Mouse (Mus musculus): ENCODE measurements at regions not wholly inside any gene's neighbourhood (a gene's known extent, or its start where the extent isn't known, plus 50 kb on each side); places are given as distances from the start of the nearest gene placed in this dataset.

DNA sequence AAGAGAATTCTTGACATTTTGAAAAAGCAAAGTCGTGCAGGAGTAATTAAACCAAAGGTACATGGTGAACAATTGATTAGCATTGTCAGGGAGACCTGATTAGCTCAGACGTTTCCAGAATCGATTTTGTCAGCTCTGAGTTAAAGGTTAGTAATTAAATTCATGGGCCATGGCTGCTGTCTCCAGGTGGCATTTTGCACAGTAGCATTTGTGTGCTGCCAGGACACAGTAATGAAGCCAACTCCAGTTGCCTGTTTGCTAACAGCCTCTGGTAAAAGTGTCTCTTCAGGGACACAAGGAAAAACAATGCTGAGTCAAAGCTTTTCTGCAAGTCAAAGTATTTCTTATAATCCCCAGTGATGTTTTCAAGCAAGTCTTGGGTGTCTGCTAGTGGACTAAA is 113.3 kb upstream of the Kbtbd8 start:
- 26% methylated on average over 3 of the region's 3 CpGs for whole genome bisulfite sequencing
- H3K9ac ChIP-seq (replicated peaks; ENCODE audit: low read length), result no peak overlapping the region
- no peaks in the 10 kb centered on the region for H3K9me3 ChIP-seq (ENCODE audit: low read length)
- H3K27ac ChIP-seq (ENCODE audit: low read length), result no peak overlapping the region
- no peak for ATAC-seq (ENCODE audit: low FRiP score, low TSS enrichment)
- H3K4me3 ChIP-seq (ENCODE audit: low read length), result no peak overlapping the region
- no peaks in the 10 kb centered on the region for H3K36me3 ChIP-seq (ENCODE audit: insufficient read depth, low read length)
- H3K4me2 ChIP-seq (replicated peaks; ENCODE audit: low read depth, low read length), result no peak overlapping the region
- no peaks in the 10 kb centered on the region for H3K4me1 ChIP-seq (ENCODE audit: insufficient read depth, low read length)
- H3K27me3 ChIP-seq (ENCODE audit: insufficient read depth, low read length), result no peaks in the 10 kb centered on the region

DNA sequence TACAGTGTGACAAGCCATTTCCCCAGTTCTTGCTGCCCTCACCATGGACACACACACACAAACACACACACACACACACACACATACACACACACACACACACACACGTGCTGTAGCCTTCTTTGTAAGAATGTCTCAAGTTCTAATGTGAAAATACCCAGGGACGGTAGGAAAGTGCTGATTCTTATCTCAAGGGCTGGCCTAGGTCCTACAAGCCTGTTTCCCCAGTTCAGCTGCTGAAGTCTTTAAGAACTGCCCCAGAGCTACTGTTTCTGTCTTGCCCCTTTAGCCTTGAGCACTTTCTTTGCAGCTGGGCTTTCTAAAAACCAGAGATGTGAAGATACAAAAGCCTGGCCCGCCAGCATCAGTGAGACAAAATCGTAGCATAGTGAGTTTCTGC is 117.5 kb upstream of the Kbtbd8 start:
- Histone ChIP-seq H3K27ac (ENCODE audit: low read length) (no peak overlapping the region), H3K4me1 (ENCODE audit: insufficient read depth, low read length) (no peaks in the 10 kb centered on the region), H3K4me2 (replicated peaks; ENCODE audit: low read depth, low read length) (no peak overlapping the region), H3K27me3 (ENCODE audit: insufficient read depth, low read length) (no peaks in the 10 kb centered on the region), H3K36me3 (ENCODE audit: insufficient read depth, low read length) (no peaks in the 10 kb centered on the region), H3K9me3 (ENCODE audit: low read length) (no peaks in the 10 kb centered on the region), H3K9ac (replicated peaks; ENCODE audit: low read length) (no peak overlapping the region), H3K4me3 (ENCODE audit: low read length) (no peak overlapping the region)
- ATAC-seq (ENCODE audit: low FRiP score, low TSS enrichment), result no peak
- 63% methylated on average over 4 of the region's 4 CpGs for WGBS

DNA sequence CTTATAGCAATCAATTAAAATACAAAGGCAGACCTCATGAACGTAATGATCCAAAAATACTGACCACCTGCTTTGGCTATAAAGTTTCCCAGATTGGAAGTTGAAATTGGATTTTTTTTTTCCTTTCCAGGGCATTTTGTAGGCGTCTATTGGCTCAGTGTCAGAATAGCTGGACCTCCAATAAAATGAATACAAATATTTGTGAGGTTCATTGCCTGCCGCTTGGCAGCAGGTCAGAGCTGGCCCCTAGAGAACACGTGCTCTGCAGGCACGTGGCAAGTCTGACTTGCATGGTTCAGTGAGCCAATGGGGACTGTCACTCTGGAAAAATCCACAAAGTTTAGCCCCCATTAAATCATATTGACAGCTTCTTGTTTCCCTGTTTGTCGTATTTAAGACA is 118.0 kb upstream of the Kbtbd8 start:
- Histone ChIP-seq H3K27me3 (ENCODE audit: insufficient read depth, low read length) (no peaks in the 10 kb centered on the region), H3K4me1 (ENCODE audit: insufficient read depth, low read length) (no peaks in the 10 kb centered on the region), H3K9me3 (ENCODE audit: low read length) (no peaks in the 10 kb centered on the region), H3K9ac (replicated peaks; ENCODE audit: low read length) (no peak overlapping the region), H3K36me3 (ENCODE audit: insufficient read depth, low read length) (no peaks in the 10 kb centered on the region), H3K4me3 (ENCODE audit: low read length) (no peak overlapping the region), H3K27ac (ENCODE audit: low read length) (no peak overlapping the region), H3K4me2 (replicated peaks; ENCODE audit: low read depth, low read length) (no peak overlapping the region)
- WGBS, result 30% methylated on average over 6 of the region's 6 CpGs
- no peak for ATAC-seq (ENCODE audit: low FRiP score, low TSS enrichment)

DNA sequence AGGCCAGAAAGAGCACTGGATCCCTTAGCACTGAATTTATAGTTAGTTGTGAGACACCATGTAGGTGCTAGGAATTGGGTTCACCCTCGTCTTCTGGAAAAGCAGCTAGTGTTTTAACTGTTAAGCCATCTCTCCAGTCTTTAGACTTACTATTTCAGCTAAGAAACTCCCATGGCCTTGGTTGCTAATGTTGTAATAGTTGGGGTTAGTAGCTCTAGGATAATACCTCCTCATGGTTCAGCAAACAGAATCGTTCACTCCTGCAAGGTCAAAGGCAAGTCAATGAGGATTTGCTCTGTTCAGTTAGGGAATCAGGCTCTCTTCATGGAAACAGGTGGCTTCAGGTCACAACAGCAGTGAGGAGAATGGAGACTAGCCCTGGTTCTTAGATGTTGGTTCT is 118.7 kb upstream of the Kbtbd8 start:
- 72% methylated on average over 2 of the region's 2 CpGs for WGBS
- Histone ChIP-seq H3K27me3 (ENCODE audit: insufficient read depth, low read length) (no peaks in the 10 kb centered on the region), H3K9me3 (ENCODE audit: low read length) (no peaks in the 10 kb centered on the region), H3K4me2 (replicated peaks; ENCODE audit: low read depth, low read length) (no peak overlapping the region), H3K27ac (ENCODE audit: low read length) (no peak overlapping the region), H3K4me1 (ENCODE audit: insufficient read depth, low read length) (no peaks in the 10 kb centered on the region), H3K9ac (replicated peaks; ENCODE audit: low read length) (no peak overlapping the region), H3K36me3 (ENCODE audit: insufficient read depth, low read length) (no peaks in the 10 kb centered on the region), H3K4me3 (ENCODE audit: low read length) (no peak overlapping the region)
- no peak for ATAC-seq (ENCODE audit: low FRiP score, low TSS enrichment)

DNA sequence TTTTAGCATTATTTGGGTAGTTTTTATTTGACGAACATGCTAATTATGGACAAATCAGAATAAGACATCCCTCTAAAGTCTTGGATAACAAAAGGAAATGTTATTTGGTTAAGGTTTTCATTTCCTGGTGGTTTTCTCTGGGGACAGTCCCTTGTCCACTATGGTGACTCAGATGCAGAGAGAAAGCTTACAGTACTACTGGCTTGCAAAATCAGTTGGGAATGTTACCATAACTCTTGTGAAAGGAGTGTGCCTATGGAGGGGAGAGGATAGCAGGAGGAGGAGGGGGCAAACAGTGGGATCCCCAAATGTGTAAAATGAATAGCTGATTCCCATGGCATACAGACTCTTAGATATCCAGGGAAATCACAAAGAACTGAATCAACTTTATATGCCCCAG is 122.7 kb upstream of the Kbtbd8 start:
- no peak overlapping the region for H3K9ac ChIP-seq (replicated peaks; ENCODE audit: low read length)
- no peak for ATAC-seq (ENCODE audit: low FRiP score, low TSS enrichment)
- H3K4me2 ChIP-seq (replicated peaks; ENCODE audit: low read depth, low read length), result no peak overlapping the region
- no peaks in the 10 kb centered on the region for H3K27me3 ChIP-seq (ENCODE audit: insufficient read depth, low read length)
- no peak overlapping the region for H3K4me3 ChIP-seq (ENCODE audit: low read length)
- no peaks in the 10 kb centered on the region for H3K9me3 ChIP-seq (ENCODE audit: low read length)
- H3K36me3 ChIP-seq (ENCODE audit: insufficient read depth, low read length), result no peaks in the 10 kb centered on the region
- H3K27ac ChIP-seq (ENCODE audit: low read length), result no peak overlapping the region
- H3K4me1 ChIP-seq (ENCODE audit: insufficient read depth, low read length), result no peaks in the 10 kb centered on the region
- WGBS, result 85% methylated on average over 1 of the region's 1 CpGs

DNA sequence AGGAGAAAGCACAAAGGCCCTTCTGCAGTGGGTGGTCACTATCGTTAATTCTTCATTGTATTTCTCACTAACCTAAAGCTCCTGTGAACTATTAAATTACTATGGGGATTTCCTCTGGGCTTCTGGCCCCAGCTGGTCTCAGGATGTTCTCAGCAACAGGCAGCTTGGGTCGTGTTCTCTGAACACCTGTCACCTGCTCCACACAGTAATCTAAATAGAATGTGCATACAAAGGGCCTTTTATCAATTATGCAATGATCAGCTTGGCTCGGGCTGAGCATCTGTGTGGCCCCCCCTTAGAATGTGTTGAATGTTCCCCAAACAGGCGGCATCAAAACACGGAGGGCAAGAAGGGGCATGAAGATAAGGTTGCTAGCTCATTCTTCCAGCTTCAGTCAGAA is 129.6 kb upstream of the Kbtbd8 start:
- Histone ChIP-seq H3K4me2 (replicated peaks; ENCODE audit: low read depth, low read length) (no peak overlapping the region), H3K9ac (replicated peaks; ENCODE audit: low read length) (no peak overlapping the region), H3K27ac (ENCODE audit: low read length) (no peak overlapping the region), H3K4me3 (ENCODE audit: low read length) (no peak overlapping the region), H3K9me3 (ENCODE audit: low read length) (no peaks in the 10 kb centered on the region), H3K36me3 (ENCODE audit: insufficient read depth, low read length) (no peaks in the 10 kb centered on the region), H3K27me3 (ENCODE audit: insufficient read depth, low read length) (no peaks in the 10 kb centered on the region), H3K4me1 (ENCODE audit: insufficient read depth, low read length) (no peaks in the 10 kb centered on the region)
- no peak for ATAC-seq (ENCODE audit: low FRiP score, low TSS enrichment)
- whole genome bisulfite sequencing, result 66% methylated on average over 5 of the region's 5 CpGs

DNA sequence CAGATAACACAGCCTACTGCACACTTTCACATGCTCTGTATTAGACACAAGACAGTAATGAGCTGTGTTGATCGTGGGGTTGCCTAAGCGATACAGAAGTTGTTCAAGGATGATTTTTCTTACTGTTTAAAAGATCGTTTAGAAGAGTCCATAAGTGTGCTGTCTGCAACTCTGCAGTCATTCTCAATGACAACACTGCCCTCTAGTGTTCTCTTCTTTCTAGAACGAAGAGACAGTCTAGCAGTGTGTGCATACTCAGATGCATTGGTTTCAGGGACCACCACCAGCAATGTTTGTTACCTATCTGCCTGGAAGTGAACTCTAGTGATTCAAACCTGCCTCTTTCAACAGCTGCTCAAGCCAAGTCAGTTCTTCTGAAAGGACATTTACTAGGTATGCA is 130.7 kb upstream of the Kbtbd8 start:
- H3K4me3 ChIP-seq (ENCODE audit: low read length), result no peak overlapping the region
- H3K27me3 ChIP-seq (ENCODE audit: insufficient read depth, low read length), result no peaks in the 10 kb centered on the region
- H3K27ac ChIP-seq (ENCODE audit: low read length), result no peak overlapping the region
- 24% methylated on average over 4 of the region's 4 CpGs for WGBS
- no peak overlapping the region for H3K4me2 ChIP-seq (replicated peaks; ENCODE audit: low read depth, low read length)
- H3K36me3 ChIP-seq (ENCODE audit: insufficient read depth, low read length), result no peaks in the 10 kb centered on the region
- no peaks in the 10 kb centered on the region for H3K9me3 ChIP-seq (ENCODE audit: low read length)
- peak; percentile 75; the same call in 1 of the 2 replicates for ATAC-seq (ENCODE audit: low FRiP score, low TSS enrichment)
- no peak overlapping the region for H3K9ac ChIP-seq (replicated peaks; ENCODE audit: low read length)
- H3K4me1 ChIP-seq (ENCODE audit: insufficient read depth, low read length), result no peaks in the 10 kb centered on the region

DNA sequence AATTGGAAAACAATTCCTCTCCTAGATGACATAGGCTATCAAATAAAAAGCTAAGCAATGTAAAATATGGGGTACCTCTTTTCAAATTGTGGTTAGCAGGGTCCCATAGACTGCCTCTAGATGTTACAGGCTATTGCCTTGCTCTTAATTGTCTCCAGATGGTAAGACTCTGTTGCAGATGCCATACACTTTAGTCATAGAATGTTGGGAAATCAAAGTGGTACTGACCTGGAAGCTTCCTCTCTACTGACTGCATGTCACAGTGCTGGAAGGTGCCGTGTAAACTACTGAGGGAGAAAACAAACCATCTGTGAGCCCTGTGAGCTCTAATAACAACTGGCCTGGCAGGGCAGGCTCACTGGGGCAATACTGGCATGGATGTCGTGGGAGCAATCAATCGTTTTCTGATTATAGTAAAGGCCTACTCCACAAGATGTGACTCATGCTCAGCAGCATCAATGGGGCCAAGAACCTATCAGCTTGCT is 132.6 kb upstream of the Kbtbd8 start:
- Histone ChIP-seq H3K36me3 (ENCODE audit: insufficient read depth, low read length) (no peaks in the 10 kb centered on the region), H3K4me1 (ENCODE audit: insufficient read depth, low read length) (no peaks in the 10 kb centered on the region), H3K4me3 (ENCODE audit: low read length) (no peak overlapping the region), H3K27ac (ENCODE audit: low read length) (no peak overlapping the region), H3K9ac (replicated peaks; ENCODE audit: low read length) (no peak overlapping the region), H3K9me3 (ENCODE audit: low read length) (no peaks in the 10 kb centered on the region), H3K4me2 (replicated peaks; ENCODE audit: low read depth, low read length) (no peak overlapping the region), H3K27me3 (ENCODE audit: insufficient read depth, low read length) (no peaks in the 10 kb centered on the region)
- WGBS, result 86% methylated on average over 3 of the region's 3 CpGs
- no peak for ATAC-seq (ENCODE audit: low FRiP score, low TSS enrichment)

DNA sequence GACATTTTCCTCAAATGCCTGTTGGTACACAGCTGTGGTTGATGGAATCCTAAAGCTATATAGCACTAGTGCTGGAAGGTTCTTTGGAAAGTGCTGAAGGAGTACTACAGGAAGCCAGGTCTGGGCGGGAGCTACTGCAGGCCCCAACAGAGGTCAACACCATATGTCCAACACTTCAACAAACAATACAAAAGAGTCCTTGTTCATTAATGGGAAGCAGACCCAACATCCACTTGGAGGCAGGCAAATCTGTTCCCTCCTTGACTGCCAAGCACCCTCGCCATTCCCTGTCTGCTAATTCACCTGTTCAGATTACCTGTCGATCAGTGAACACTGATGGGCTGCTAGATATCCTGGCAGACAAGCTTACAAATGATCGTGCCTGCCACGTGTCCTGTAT is 148.4 kb upstream of the Kbtbd8 start:
- H3K4me2 ChIP-seq (replicated peaks; ENCODE audit: low read depth, low read length), result no peak overlapping the region
- no peaks in the 10 kb centered on the region for H3K4me1 ChIP-seq (ENCODE audit: insufficient read depth, low read length)
- H3K27ac ChIP-seq (ENCODE audit: low read length), result no peak overlapping the region
- no peak for ATAC-seq (ENCODE audit: low FRiP score, low TSS enrichment)
- no peaks in the 10 kb centered on the region for H3K9me3 ChIP-seq (ENCODE audit: low read length)
- no peaks in the 10 kb centered on the region for H3K36me3 ChIP-seq (ENCODE audit: insufficient read depth, low read length)
- no peaks in the 10 kb centered on the region for H3K27me3 ChIP-seq (ENCODE audit: insufficient read depth, low read length)
- WGBS, result 68% methylated on average over 5 of the region's 5 CpGs
- H3K9ac ChIP-seq (replicated peaks; ENCODE audit: low read length), result no peak overlapping the region
- no peak overlapping the region for H3K4me3 ChIP-seq (ENCODE audit: low read length)

DNA sequence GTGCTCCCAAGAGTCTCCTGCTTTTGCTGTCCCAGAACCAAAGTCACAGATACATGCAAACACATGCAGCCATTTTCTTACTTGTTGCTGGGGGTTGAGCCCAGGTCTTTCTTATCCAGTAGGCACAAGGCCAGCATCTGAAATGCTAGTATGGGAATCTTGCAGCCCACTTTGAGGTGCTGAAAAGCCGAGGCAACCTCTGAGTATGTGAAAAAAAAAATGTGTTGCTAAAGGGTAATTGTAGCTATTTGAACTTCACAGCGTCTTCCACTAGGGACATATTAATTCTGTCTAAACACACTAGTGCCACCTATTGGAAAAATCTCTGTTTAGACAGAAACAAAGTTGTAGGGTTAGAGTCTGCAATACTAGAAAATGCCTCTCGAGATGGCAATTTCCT is 150.1 kb upstream of the Kbtbd8 start:
- H3K36me3 ChIP-seq (ENCODE audit: insufficient read depth, low read length), result no peaks in the 10 kb centered on the region
- no peaks in the 10 kb centered on the region for H3K27me3 ChIP-seq (ENCODE audit: insufficient read depth, low read length)
- no peaks in the 10 kb centered on the region for H3K4me1 ChIP-seq (ENCODE audit: insufficient read depth, low read length)
- ATAC-seq (ENCODE audit: low FRiP score, low TSS enrichment), result no peak
- H3K9ac ChIP-seq (replicated peaks; ENCODE audit: low read length), result no peak overlapping the region
- no peak overlapping the region for H3K4me3 ChIP-seq (ENCODE audit: low read length)
- no peaks in the 10 kb centered on the region for H3K9me3 ChIP-seq (ENCODE audit: low read length)
- WGBS, result 9% methylated on average over 3 of the region's 3 CpGs
- H3K27ac ChIP-seq (ENCODE audit: low read length), result no peak overlapping the region
- no peak overlapping the region for H3K4me2 ChIP-seq (replicated peaks; ENCODE audit: low read depth, low read length)

DNA sequence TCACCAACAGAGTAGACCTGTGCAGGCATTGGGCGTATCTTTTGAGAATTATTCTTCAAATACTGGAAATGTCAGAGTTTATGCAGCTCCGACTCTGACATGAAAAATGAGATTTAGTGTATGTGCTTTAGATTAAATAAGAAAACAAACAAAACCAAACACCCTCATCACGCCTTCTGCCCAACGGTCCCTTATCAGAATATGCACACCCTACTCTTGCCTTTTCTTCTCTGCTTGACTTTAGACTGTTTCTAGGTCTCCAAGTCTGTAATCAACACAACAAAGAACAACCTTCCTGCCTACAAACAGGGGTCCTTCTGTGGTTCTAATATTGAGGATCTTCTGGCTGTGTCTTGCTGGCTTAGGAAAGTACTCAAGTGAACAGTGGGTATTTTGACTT is 153.8 kb upstream of the Kbtbd8 start:
- 68% methylated on average over 4 of the region's 4 CpGs for WGBS
- H3K4me3 ChIP-seq (ENCODE audit: low read length), result no peak overlapping the region
- H3K9me3 ChIP-seq (ENCODE audit: low read length), result no peaks in the 10 kb centered on the region
- H3K27ac ChIP-seq (ENCODE audit: low read length), result no peak overlapping the region
- ATAC-seq (ENCODE audit: low FRiP score, low TSS enrichment), result no peak
- H3K4me1 ChIP-seq (ENCODE audit: insufficient read depth, low read length), result no peaks in the 10 kb centered on the region
- H3K36me3 ChIP-seq (ENCODE audit: insufficient read depth, low read length), result no peaks in the 10 kb centered on the region
- no peak overlapping the region for H3K4me2 ChIP-seq (replicated peaks; ENCODE audit: low read depth, low read length)
- no peak overlapping the region for H3K9ac ChIP-seq (replicated peaks; ENCODE audit: low read length)
- H3K27me3 ChIP-seq (ENCODE audit: insufficient read depth, low read length), result no peaks in the 10 kb centered on the region
